In genomic region chr3:89394894-89395256, GRCm38 (mm10) we compare ENCODE assay signal across 7 mouse cellular contexts. TPM values are rescaled to one million over a fixed set of nuclear protein-coding genes. Genes with fewer than 3 reads are reported as not detected.
A peak's percentile ranks its signal among the peaks of the same experiment; 100 is the strongest.
DNase-seq lines count a peak whose midpoint lies in the region; ATAC-seq and TF ChIP-seq lines count a peak whose summit lies in the region.

No protein-coding gene starts in this region.

- WGBS in embryonic facial prominence, embryonic 10.5 days = under 1% methylated on average over 12 of the region's 12 CpGs
- WGBS in kidney, embryonic 16.5 days = under 1% methylated on average over 10 of the region's 12 CpGs

- DNase-seq in ES-E14 (ENCODE audit: low read depth, low spot score) = peak; percentile 82
- DNase-seq in adrenal gland, adult 8-10 months = peak; percentile 87
- DNase-seq in embryonic facial prominence, embryonic 10.5 days (ENCODE audit: low spot score) = peak; percentile 91
- DNase-seq in heart, adult 9 months (ENCODE audit: low spot score in 2 of 2) = peak; percentile 87
- peak; percentile 95 for DNase-seq in lung, postnatal 10 days
- DNase-seq in retina, postnatal 7 days (ENCODE audit: low read depth, low spot score) = peak; percentile 79

- H3K27me3 ChIP-seq in embryonic facial prominence, embryonic 10.5 days (replicated peaks; ENCODE audit: low read depth, poor library complexity, severe bottlenecking) = peaks cover 47% of the 10 kb centered on the region
- H3K27me3 ChIP-seq in kidney, embryonic 16.5 days (ENCODE audit: insufficient read depth, low read length) = no peaks in the 10 kb centered on the region

- no peak overlapping the region for H3K9ac ChIP-seq in ES-E14 (ENCODE audit: insufficient read depth, low read depth, low read length, poor library complexity, severe bottlenecking)
- H3K9ac ChIP-seq in kidney, embryonic 16.5 days (replicated peaks; ENCODE audit: low read length) = peak overlapping the region; percentile 85

- no peaks in the 10 kb centered on the region for H3K36me3 ChIP-seq in ES-E14 (ENCODE audit: control insufficient read depth, insufficient read depth, low read length, poor library complexity, severe bottlenecking)
- H3K36me3 ChIP-seq in embryonic facial prominence, embryonic 10.5 days (replicated peaks) = no peaks in the 10 kb centered on the region
- no peaks in the 10 kb centered on the region for H3K36me3 ChIP-seq in kidney, embryonic 16.5 days (ENCODE audit: insufficient read depth, low read length)

- in situ Hi-C loops in ES-E14 (cut with MboI; ENCODE audit: low sequenced_read_pairs in 2 of 2, unreplicated experiment in 2 of 2) = no loop called here

- peak overlapping the region; percentile 72 for H3K27ac ChIP-seq in ES-E14 (ENCODE audit: insufficient read depth, low read depth, low read length, poor library complexity, severe bottlenecking)
- peak overlapping the region; percentile 86 for H3K27ac ChIP-seq in embryonic facial prominence, embryonic 10.5 days (replicated peaks)
- H3K27ac ChIP-seq in kidney, embryonic 16.5 days (ENCODE audit: low read length) = peak overlapping the region; percentile 98

- peak; percentile 11 for ATAC-seq in kidney, embryonic 16.5 days (ENCODE audit: low FRiP score, low TSS enrichment)

- H3K4me2 ChIP-seq in kidney, embryonic 16.5 days (replicated peaks; ENCODE audit: low read depth, low read length) = peak overlapping the region; percentile 99

- H3K4me3 ChIP-seq in ES-E14 (ENCODE audit: insufficient read depth in 1 of 2, low read depth in 1 of 2, low read length in 2 of 2, poor library complexity in 1 of 2, severe bottlenecking in 1 of 2) = peak overlapping the region; percentile 72 to 75
- H3K4me3 ChIP-seq in embryonic facial prominence, embryonic 10.5 days = peak overlapping the region; percentile 74
- H3K4me3 ChIP-seq in kidney, embryonic 16.5 days (ENCODE audit: low read length) = peak overlapping the region; percentile 73

- H3K9me3 ChIP-seq in ES-E14 (ENCODE audit: control insufficient read depth, insufficient read depth, low read depth, low read length) = no peaks in the 10 kb centered on the region
- no peaks in the 10 kb centered on the region for H3K9me3 ChIP-seq in embryonic facial prominence, embryonic 10.5 days
- no peaks in the 10 kb centered on the region for H3K9me3 ChIP-seq in kidney, embryonic 16.5 days (ENCODE audit: low read length)

- peaks cover 0 to 10% of the 10 kb centered on the region in 2 experiments; a peak in 3 of 4 replicates for H3K4me1 ChIP-seq in ES-E14 (ENCODE audit: control insufficient read depth in 2 of 2, insufficient read depth in 2 of 2, low read length in 2 of 2, poor library complexity in 1 of 2)
- H3K4me1 ChIP-seq in embryonic facial prominence, embryonic 10.5 days = peaks cover 71% of the 10 kb centered on the region
- H3K4me1 ChIP-seq in kidney, embryonic 16.5 days (ENCODE audit: insufficient read depth, low read length) = peaks cover 44% of the 10 kb centered on the region

TF ChIP-seq in ES-E14, 5 proteins besides CTCF, POLR2A, EP300 and RAD21:
- TF ChIP-seq HCFC1 (IDR thresholded peaks at IDR 0.05; ENCODE audit: borderline replicate concordance, insufficient read depth, low read length) = 0 out of 2 replicates have a peak, but pooled peaks have one; percentile 64
- no peak for TF ChIP-seq ZC3H11A (IDR thresholded peaks at IDR 0.05; ENCODE audit: borderline replicate concordance, low read depth, low read length)
- TF ChIP-seq ZNF384 (IDR thresholded peaks at IDR 0.05; ENCODE audit: low read depth, low read length) = 0 out of 2 replicates have a peak, but pooled peaks have one; percentile 8
- no peak for TF ChIP-seq MAFK (IDR thresholded peaks at IDR 0.05; ENCODE audit: insufficient read depth, low read depth, low read length)
- peak; percentile 77 for TF ChIP-seq CHD2 (IDR thresholded peaks at IDR 0.05; ENCODE audit: low read depth, low read length)
TF ChIP-seq in ES-E14: peak in this region for 3.

RNA-seq across cellular contexts. Expression of gene Zbtb7b, which starts 0.3 kb away (rescaled TPM):
- total RNA-seq in ES-E14 (2012; rRNA removed) = 11.8 and 13.0 TPM in 2 replicates
- 10 to 100 TPM; 59.9 to 98.9 (median 77.9) TPM for total RNA-seq in adrenal gland, adult 8-10 months (2022)
- polyA plus RNA-seq in embryonic facial prominence, embryonic 10.5 days (2016; fragmentation: Nextera tagmentation; extraction: Ambion mirVana) = 0.98 and 1.2 TPM in 2 replicates
- 3.3 and 3.5 TPM in 2 replicates for polyA plus RNA-seq in kidney, embryonic 16.5 days (2015; fragmentation: Nextera tagmentation; extraction: Ambion mirVana)

RNA-seq across cellular contexts. Expression of gene Lenep, which starts 7.7 kb away (rescaled TPM):
- not detected in 2 replicates for total RNA-seq in ES-E14 (2012; rRNA removed)
- 1 to 10 TPM in 2 of 4 experiments, under 1 TPM in 1, not detected in 1; 0.22 to 3.1 (median 1.3) TPM for total RNA-seq in adrenal gland, adult 8-10 months (2022)
- polyA plus RNA-seq in embryonic facial prominence, embryonic 10.5 days (2016; fragmentation: Nextera tagmentation; extraction: Ambion mirVana) = 0.74 TPM in 1 of 2 replicates, not detected in the other
- 0.18 and 1.3 TPM in 2 replicates for polyA plus RNA-seq in kidney, embryonic 16.5 days (2015; fragmentation: Nextera tagmentation; extraction: Ambion mirVana)

RNA-seq across cellular contexts. Expression of gene Flad1, which starts 16.8 kb away (rescaled TPM):
- 20.3 and 20.9 TPM in 2 replicates for total RNA-seq in ES-E14 (2012; rRNA removed)
- 10 to 100 TPM; 25.7 to 39.9 (median 33.0) TPM for total RNA-seq in adrenal gland, adult 8-10 months (2022)
- polyA plus RNA-seq in embryonic facial prominence, embryonic 10.5 days (2016; fragmentation: Nextera tagmentation; extraction: Ambion mirVana) = 25.3 and 28.2 TPM in 2 replicates
- polyA plus RNA-seq in kidney, embryonic 16.5 days (2015; fragmentation: Nextera tagmentation; extraction: Ambion mirVana) = 35.0 and 39.3 TPM in 2 replicates

RNA-seq across cellular contexts. Expression of gene Cks1b, which starts 23.3 kb away (rescaled TPM):
- 162 and 190 TPM in 2 replicates for total RNA-seq in ES-E14 (2012; rRNA removed)
- 10 to 100 TPM; 20.3 to 33.2 (median 27.4) TPM for total RNA-seq in adrenal gland, adult 8-10 months (2022)
- 786 and 805 TPM in 2 replicates for polyA plus RNA-seq in embryonic facial prominence, embryonic 10.5 days (2016; fragmentation: Nextera tagmentation; extraction: Ambion mirVana)
- polyA plus RNA-seq in kidney, embryonic 16.5 days (2015; fragmentation: Nextera tagmentation; extraction: Ambion mirVana) = 483 and 495 TPM in 2 replicates

RNA-seq across cellular contexts. Expression of gene Shc1, which starts 23.4 kb away (rescaled TPM):
- total RNA-seq in ES-E14 (2012; rRNA removed) = 66.9 and 72.0 TPM in 2 replicates
- 100 to 1,000 TPM; 108 to 136 (median 122) TPM for total RNA-seq in adrenal gland, adult 8-10 months (2022)
- polyA plus RNA-seq in embryonic facial prominence, embryonic 10.5 days (2016; fragmentation: Nextera tagmentation; extraction: Ambion mirVana) = 82.0 and 82.1 TPM in 2 replicates
- polyA plus RNA-seq in kidney, embryonic 16.5 days (2015; fragmentation: Nextera tagmentation; extraction: Ambion mirVana) = 115 and 118 TPM in 2 replicates

Comparison
In these comparisons a context has a peak if more than half of its experiments do, and no peak if none do; other contexts are left out.
1. Peak in every context shown above with its lines: DNase-seq, ATAC-seq, H3K4me3 ChIP-seq and H3K27ac ChIP-seq.